Mouse (Mus musculus) brown adipose tissue, adult 24 weeks (tissue): ENCODE results near the gene Wdtc1. TPM values are rescaled to one million over a fixed set of nuclear protein-coding genes. Genes with fewer than 3 reads are reported as not detected.
A peak's percentile ranks its signal among the peaks of the same experiment; 100 is the strongest.

ENCODE experiments used
- H3K27ac ChIP-seq: fragments of 200-500 bp; replicated peaks from 2 replicates; pipeline ENCODE4 v1.5.1; 2012; ENCODE audit warnings: low read depth, mild to moderate bottlenecking, low read length
- H3K4me1 ChIP-seq: fragments of 200-500 bp; 2 replicates; pipeline ENCODE4 v1.6.1; 2012; ENCODE audit warnings: low read length, mixed read lengths; ENCODE audit not compliant: control insufficient read depth, insufficient read depth, insufficient read length
- H3K4me3 ChIP-seq: fragments of 200-500 bp; 2 replicates; pipeline ENCODE4 v1.5.1; 2012; ENCODE audit warnings: low read depth, mild to moderate bottlenecking, low read length, moderate library complexity; ENCODE audit not compliant: insufficient read depth
- polyA plus RNA-seq: library from polyadenylated mRNA; stranded (reverse); fragments of >200 nt; gene quantifications from 2 replicates; pipeline ENCODE4 v1.2.4, GENCODE M21; 2012; ENCODE audit not compliant: missing spikeins, insufficient read depth, insufficient read length

Wdtc1 gene
- polyA plus RNA-seq, 1 experiment, result 25.6 TPM

GRCm38 (mm10) chr4:133265297-133265696 lies 88.0 kb downstream of the Wdtc1 start:
- H3K27ac ChIP-seq, result peak overlapping the region; percentile 95
- H3K4me1 ChIP-seq, result peaks cover 21% of the 10 kb centered on the region
- no peak overlapping the region for H3K4me3 ChIP-seq

- H3K27ac ChIP-seq, result no peak overlapping the region
- H3K4me1 ChIP-seq, result peaks cover 16% of the 10 kb centered on the region
- H3K4me3 ChIP-seq, result no peak overlapping the region
Observed at GRCm38 (mm10) chr4:133264559-133264958, 88.7 kb downstream of the Wdtc1 start.

GRCm38 (mm10) chr4:133263756-133264155 lies 89.5 kb downstream of the Wdtc1 start:
- Histone ChIP-seq H3K4me3 (no peak overlapping the region), H3K27ac (no peak overlapping the region), H3K4me1 (peaks cover 11% of the 10 kb centered on the region)

- peaks cover 11% of the 10 kb centered on the region for H3K4me1 ChIP-seq
- H3K27ac ChIP-seq, result no peak within 1 kb of the TSS
- H3K4me3 ChIP-seq, result no peak within 1 kb of the TSS
Observed at GRCm38 (mm10) chr4:133262882-133263281, 90.4 kb downstream of the Wdtc1 start, which contains the start of gene Sytl1. Gene Sytl1, minus strand, starts transcription at chr4:133263113.

- Histone ChIP-seq H3K4me1 (peaks cover 11% of the 10 kb centered on the region), H3K27ac (no peak overlapping the region), H3K4me3 (no peak overlapping the region)
Observed at GRCm38 (mm10) chr4:133262375-133262765, 90.9 kb downstream of the Wdtc1 start.

GRCm38 (mm10) chr4:133261641-133262374 lies 91.5 kb downstream of the Wdtc1 start:
- H3K4me1 ChIP-seq, result peaks cover 9% of the 10 kb centered on the region
- H3K27ac ChIP-seq, result no peak overlapping the region
- H3K4me3 ChIP-seq, result no peak overlapping the region

GRCm38 (mm10) chr4:133257798-133258408 lies 95.4 kb downstream of the Wdtc1 start:
- no peak overlapping the region for H3K27ac ChIP-seq
- 0 out of 2 replicates have a peak, but pooled peaks cover 2% of the 10 kb centered on the region for H3K4me1 ChIP-seq
- H3K4me3 ChIP-seq, result no peak overlapping the region

GRCm38 (mm10) chr4:133257230-133257629 lies 96.1 kb downstream of the Wdtc1 start:
- Histone ChIP-seq H3K27ac (no peak overlapping the region), H3K4me3 (no peak overlapping the region), H3K4me1 (0 out of 2 replicates have a peak, but pooled peaks cover 2% of the 10 kb centered on the region)

- Histone ChIP-seq H3K4me3 (no peak overlapping the region), H3K27ac (no peak overlapping the region), H3K4me1 (0 out of 2 replicates have a peak, but pooled peaks cover 2% of the 10 kb centered on the region)
Observed at GRCm38 (mm10) chr4:133256820-133257219, 96.5 kb downstream of the Wdtc1 start.

GRCm38 (mm10) chr4:133255392-133255791 lies 97.9 kb downstream of the Wdtc1 start:
- Histone ChIP-seq H3K4me1 (0 out of 2 replicates have a peak, but pooled peaks cover 2% of the 10 kb centered on the region), H3K27ac (no peak overlapping the region), H3K4me3 (no peak overlapping the region)

GRCm38 (mm10) chr4:133253412-133253811 lies 99.9 kb downstream of the Wdtc1 start:
- no peak overlapping the region for H3K4me3 ChIP-seq
- 0 out of 2 replicates have a peak, but pooled peaks cover 2% of the 10 kb centered on the region for H3K4me1 ChIP-seq
- no peak overlapping the region for H3K27ac ChIP-seq

GRCm38 (mm10) chr4:133252089-133252488 lies 101.2 kb downstream of the Wdtc1 start:
- H3K4me1 ChIP-seq, result 0 out of 2 replicates have a peak, but pooled peaks cover 2% of the 10 kb centered on the region

GRCm38 (mm10) chr4:133251214-133251613 lies 102.1 kb downstream of the Wdtc1 start:
- 0 out of 2 replicates have a peak, but pooled peaks cover 2% of the 10 kb centered on the region for H3K4me1 ChIP-seq
- no peak overlapping the region for H3K27ac ChIP-seq
- no peak overlapping the region for H3K4me3 ChIP-seq

More at GRCm38 (mm10) chr4:133252089-133252488, 101.2 kb downstream of the Wdtc1 start:
- Histone ChIP-seq H3K4me3 (no peak overlapping the region), H3K27ac (no peak overlapping the region)

GRCm38 (mm10) chr4:133250609-133251008 lies 102.7 kb downstream of the Wdtc1 start:
- Histone ChIP-seq H3K4me1 (0 out of 2 replicates have a peak, but pooled peaks cover 2% of the 10 kb centered on the region), H3K4me3 (no peak overlapping the region), H3K27ac (no peak overlapping the region)

GRCm38 (mm10) chr4:133247806-133248449 lies 105.4 kb downstream of the Wdtc1 start:
- Histone ChIP-seq H3K27ac (no peak overlapping the region), H3K4me1 (peaks cover under 1% of the 10 kb centered on the region; the same call in 1 of the 2 replicates), H3K4me3 (no peak overlapping the region)
